Mouse (Mus musculus) brown adipose tissue, adult 24 weeks (tissue): ENCODE results near the gene Aldh4a1. TPM values are rescaled to one million over a fixed set of nuclear protein-coding genes. Genes with fewer than 3 reads are reported as not detected.
A peak's percentile ranks its signal among the peaks of the same experiment; 100 is the strongest.

Source experiments
- H3K27ac ChIP-seq: fragments of 200-500 bp; replicated peaks from 2 replicates; pipeline ENCODE4 v1.5.1; 2012; ENCODE audit warnings: low read depth, mild to moderate bottlenecking, low read length
- H3K4me1 ChIP-seq: fragments of 200-500 bp; 2 replicates; pipeline ENCODE4 v1.6.1; 2012; ENCODE audit warnings: low read length, mixed read lengths; ENCODE audit not compliant: control insufficient read depth, insufficient read depth, insufficient read length
- H3K4me3 ChIP-seq: fragments of 200-500 bp; 2 replicates; pipeline ENCODE4 v1.5.1; 2012; ENCODE audit warnings: low read depth, mild to moderate bottlenecking, low read length, moderate library complexity; ENCODE audit not compliant: insufficient read depth
- polyA plus RNA-seq: library from polyadenylated mRNA; stranded (reverse); fragments of >200 nt; gene quantifications from 2 replicates; pipeline ENCODE4 v1.2.4, GENCODE M21; 2012; ENCODE audit not compliant: missing spikeins, insufficient read depth, insufficient read length

The Aldh4a1 gene
- 72.9 and 74.8 TPM in 2 replicates for polyA plus RNA-seq

DNA sequence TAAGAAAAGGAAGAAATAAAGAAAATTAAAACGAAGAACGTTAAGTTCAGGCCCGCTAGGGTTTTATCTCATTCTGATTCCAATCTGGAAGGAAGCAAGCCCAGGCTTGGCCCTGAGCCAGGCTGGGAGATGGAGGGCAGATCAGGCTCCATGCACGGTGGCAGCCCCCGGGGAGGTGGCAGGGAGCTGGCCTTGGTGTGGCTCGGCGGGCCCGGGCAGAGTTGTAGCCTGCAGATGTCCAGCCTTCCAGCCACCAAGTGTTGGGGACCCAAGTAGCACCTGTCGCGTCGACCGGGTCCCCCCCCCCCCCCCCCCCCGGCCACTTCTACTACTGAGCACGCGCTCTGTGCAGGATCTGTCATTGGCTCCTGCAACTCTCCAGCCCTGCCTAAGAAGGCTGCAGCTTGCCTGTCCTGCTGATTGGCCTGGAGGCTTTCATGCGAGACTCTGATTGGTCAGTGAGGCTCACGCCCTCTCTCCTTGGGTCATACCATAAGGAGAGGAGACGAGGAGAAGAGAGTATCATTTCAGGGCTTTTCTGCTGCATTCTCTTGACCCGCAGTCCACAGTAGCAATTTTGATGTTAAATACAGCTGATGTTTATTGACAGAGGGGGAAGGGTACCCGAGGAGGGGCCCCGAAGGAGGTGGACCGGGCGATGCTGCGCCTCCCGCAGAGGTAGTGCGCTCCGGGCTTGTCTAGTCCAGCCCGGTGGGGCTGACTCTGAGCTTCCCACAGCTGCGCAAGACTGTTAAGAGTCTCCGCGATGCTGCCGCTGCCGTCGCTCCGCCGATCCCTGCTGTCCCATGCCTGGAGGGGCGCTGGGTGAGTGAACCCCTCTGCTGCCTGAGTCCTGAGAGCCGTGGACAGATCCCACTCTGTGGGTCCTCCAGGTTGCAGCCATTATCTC, at the start of gene Aldh4a1:
Aldh4a1 (plus strand) TSS at position 494 of the 910 bp plus-strand sequence.
- Histone ChIP-seq H3K4me3 (peak within 1 kb of the TSS; percentile 81), H3K4me1 (peaks cover 2% of the 10 kb centered on the region; the same call in 1 of the 2 replicates), H3K27ac (peak within 1 kb of the TSS; percentile 92)

DNA sequence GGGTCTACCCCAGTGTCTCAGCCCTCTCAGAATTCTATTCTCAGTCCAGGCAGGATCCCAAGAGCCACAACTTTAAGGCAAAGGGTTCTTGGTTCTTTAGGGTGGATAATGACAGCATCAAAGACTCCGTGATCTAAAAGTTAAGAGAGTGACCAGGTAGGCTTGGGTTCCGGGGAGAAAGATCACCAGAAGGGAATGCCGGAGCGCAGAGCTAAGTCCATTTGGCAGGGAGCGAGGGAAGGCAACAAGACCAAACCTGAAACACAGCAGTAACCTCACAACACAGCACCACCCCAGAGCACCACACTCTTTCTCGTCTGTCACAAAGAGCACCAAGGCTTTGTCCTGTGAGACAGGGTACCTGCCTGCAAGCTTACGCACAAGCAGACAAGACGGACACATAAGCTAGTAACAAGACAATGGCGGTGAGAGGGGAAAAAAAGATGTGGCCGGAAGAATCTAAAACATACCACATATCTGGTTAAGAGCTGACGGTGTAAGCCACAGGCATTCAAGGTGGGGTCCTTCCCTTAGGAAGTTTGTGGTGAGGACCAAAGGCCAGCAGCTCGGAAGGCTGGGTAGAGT, 49.6 kb upstream of the Aldh4a1 start:
- Histone ChIP-seq H3K4me3 (no peak overlapping the region), H3K4me1 (peaks cover 10% of the 10 kb centered on the region), H3K27ac (no peak overlapping the region)

DNA sequence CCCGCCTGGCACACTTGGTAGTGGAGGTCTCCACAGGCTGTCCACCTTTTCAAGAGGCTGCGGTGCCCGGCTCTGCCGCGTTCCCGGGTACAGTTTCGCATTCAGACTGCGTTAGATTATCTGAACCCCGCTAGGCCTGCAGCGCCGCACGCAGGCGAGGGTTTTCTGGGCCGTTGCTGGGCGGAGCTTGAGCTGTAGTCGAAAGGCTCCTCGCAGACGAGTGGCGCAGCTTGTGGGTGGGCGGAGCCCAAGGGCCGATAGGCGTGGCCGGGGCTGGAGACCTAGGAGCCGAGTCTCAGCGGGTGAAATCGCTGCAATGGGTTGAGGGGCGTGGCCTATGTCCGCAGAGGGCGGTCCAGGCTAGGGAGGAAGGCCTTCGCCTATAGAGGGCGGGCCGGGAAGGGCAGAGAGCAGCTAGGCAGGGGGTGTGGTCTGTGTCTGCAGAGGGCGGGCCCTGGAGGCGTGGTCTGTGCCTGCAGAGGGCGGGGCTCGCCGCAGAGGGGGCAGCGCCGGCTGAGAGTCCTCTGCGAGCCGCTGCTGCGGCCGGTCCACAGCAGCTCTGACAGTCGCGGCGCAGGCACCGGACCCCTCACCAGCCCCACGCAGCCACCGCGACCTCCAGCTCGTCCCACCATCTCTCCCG, 48.4 kb upstream of the Aldh4a1 start:
- peak overlapping the region; percentile 29; the same call in 1 of the 2 replicates for H3K27ac ChIP-seq
- peaks cover 22% of the 10 kb centered on the region for H3K4me1 ChIP-seq
- H3K4me3 ChIP-seq: peak overlapping the region; percentile 93

DNA sequence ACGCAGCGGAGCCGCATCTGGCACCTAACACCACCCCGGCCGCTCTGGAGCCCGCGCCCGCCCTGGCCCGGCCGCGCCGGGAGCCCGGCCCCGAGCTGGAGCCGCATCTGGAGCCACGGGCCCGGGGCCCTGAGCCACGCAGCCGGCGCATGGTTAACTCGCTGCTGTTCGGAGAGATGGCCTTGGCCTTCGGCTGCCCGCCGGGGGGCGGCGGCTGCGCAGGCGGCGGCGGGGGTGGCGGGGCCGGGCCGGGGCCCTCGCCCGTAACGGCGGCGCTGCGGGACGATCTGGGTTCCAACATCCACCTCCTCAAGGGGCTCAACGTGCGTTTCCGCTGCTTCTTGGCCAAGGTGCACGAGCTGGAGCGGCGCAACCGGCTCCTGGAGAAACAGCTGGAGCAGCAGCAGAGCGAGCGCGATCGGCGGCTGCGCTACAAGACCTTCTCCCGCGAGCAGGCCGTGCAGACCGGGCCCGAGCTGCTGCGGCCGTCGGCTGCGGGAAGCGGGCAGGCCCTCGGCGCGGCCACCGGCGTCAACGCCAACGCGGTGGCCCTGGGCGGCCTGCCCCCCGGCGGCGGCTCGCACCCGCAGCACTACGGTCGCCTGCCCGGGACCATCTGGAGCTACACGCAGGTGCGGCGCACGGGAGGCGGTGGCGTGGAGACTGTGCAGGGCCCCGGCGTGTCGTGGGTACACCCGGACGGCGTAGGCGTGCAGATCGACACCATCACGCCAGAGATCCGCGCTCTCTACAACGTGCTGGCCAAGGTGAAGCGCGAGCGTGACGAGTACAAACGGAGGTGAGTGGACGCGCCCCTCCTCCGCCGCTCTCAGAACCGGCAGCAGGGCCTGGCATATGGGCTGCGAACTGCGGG, 47.6 kb upstream of the Aldh4a1 start:
- peak overlapping the region; percentile 56 for H3K27ac ChIP-seq
- peak overlapping the region; percentile 93 for H3K4me3 ChIP-seq

DNA sequence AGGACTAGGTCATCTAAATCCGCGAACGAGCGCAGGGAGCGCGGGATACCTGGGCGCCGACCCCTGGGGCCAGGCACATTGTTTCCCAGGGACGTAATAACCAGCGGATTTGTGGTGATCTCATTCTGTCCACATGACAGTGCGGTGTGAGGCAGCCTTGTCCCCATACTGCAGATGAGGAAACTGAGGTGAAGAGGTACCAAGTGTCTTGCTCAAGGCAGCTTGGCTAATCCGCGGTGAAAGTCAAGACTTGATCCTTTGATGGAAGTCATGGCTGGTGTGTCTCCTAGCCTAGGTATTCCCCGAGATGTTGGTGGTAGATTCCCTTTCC, 47.0 kb upstream of the Aldh4a1 start:
- peak overlapping the region; percentile 56 for H3K27ac ChIP-seq

More for the DNA sequence above, 47.6 kb upstream of the Aldh4a1 start:
- H3K4me1 ChIP-seq: peaks cover 29% of the 10 kb centered on the region

DNA sequence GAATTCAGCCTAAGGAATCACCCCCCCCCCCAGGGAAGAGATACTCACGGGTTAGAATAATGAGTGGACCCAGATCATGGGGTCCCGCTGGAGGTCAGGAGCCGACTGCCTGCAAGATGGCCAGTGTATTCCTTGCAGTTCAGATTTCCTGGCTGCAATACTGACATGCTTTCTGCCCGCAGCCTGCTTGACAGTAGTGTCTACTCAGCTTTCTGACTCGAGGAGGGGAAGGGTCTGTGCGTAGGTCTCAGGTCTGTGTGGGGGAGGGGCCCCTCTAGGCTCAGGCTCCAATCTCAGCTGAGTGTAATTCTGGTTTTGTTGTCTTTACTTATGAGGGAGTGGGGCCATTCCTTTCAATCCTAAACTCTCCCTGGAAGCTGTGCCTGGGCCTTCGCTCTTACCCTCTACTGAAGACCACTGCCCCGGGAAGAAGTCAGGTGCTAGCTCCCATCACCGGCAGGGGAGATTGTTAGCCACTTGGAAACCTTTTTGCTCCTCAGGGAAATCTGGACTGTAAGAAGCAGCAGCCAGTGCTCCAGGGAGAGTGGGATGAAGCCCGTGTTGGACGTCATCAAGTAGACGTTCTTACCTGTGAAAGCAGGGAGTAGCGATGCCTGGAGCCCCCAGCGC, 46.3 kb upstream of the Aldh4a1 start:
- H3K27ac ChIP-seq: 0 out of 2 replicates have a peak overlapping the region, but pooled peaks have one; percentile 6
- peak overlapping the region; percentile 93 for H3K4me3 ChIP-seq
- H3K4me1 ChIP-seq: peaks cover 40% of the 10 kb centered on the region

More for the DNA sequence above, 47.0 kb upstream of the Aldh4a1 start:
- Histone ChIP-seq H3K4me3 (peak overlapping the region; percentile 93), H3K4me1 (peaks cover 35% of the 10 kb centered on the region)

DNA sequence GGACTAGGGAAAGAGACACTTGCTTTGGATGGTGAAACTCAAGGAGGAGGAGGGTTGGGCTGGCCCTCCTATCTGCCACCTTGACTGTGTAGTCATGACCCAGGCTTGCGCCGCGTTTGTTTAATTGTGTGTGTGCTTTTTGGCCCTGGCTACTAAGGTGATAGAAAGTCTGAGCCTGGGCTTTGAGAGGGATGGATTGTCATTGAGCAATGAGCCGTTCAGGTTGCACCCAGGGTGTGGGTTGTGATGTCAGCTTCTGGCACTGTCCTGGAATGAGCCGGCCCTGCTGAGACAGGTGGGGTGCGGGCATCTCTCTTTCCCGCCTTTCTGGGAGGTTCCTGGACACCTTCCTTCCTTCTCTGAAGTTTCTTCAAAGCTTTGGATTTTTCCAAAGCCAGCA, 45.7 kb upstream of the Aldh4a1 start:
- H3K4me1 ChIP-seq: peaks cover 46% of the 10 kb centered on the region
- H3K4me3 ChIP-seq: peak overlapping the region; percentile 93
- H3K27ac ChIP-seq: no peak overlapping the region

DNA sequence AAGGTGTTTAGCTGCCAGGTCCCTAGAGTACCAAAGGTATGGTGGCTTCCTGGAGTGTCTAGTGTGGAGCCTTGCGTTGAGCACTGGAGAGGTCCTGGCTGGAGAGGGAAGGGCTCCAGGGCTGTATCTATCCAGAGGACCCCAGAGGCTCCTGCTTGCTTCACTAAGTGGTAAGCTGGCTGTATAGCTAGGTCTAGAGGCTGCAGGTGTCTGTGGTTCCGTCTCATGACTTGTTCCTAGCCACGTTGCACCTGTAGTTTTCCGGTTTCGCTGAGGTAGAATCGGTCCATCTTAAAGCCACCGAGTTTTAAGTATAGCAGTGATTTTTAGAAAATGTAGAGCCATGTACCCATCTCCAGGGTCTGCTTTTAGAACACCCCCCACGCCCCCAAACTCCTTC, 44.3 kb upstream of the Aldh4a1 start:
- Histone ChIP-seq H3K4me1 (peaks cover 60% of the 10 kb centered on the region), H3K27ac (peak overlapping the region; percentile 58; the same call in 1 of the 2 replicates), H3K4me3 (peak overlapping the region; percentile 42)

DNA sequence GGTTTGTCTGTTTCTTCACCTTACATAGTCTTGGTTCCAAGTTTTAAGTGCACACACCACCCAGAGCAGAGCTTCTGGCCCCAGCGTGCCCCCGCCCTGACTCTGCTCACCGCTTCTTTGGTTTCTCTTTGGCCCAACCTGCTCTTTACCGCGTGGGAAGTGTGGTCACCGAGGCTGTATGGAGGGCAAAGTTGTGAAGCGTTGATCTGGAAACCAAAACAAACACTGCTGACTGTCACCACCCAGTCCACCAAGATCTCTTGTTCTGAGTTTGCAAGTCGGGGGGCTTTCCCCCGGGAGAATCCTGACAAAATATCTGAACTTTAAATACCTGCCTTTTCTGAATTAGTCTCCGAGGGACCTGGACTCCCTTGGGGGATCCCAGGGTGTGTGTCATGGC, 43.7 kb upstream of the Aldh4a1 start:
- Histone ChIP-seq H3K4me3 (peak overlapping the region; percentile 42), H3K4me1 (peaks cover 60% of the 10 kb centered on the region), H3K27ac (peak overlapping the region; percentile 58)

DNA sequence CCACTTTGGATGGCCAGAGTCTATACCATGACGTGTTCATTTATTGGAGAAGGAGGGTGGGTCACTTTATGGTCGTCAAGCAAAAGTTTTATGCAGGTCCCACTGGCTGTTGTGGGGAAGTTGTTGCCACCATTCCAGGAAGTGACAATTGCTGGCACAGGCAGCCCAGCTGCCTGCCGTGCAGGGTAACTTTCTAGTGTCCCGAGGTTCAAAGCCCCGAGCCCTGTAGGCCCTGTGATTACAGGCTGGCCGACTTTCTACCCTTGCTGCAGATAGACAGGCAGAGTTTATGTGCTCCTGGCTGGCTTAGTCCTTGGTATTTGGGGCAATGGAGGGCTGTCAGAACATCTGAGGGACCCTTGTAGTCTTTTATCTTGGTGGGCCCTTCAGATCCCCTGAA, 43.2 kb upstream of the Aldh4a1 start:
- H3K27ac ChIP-seq: peak overlapping the region; percentile 58
- peak overlapping the region; percentile 42; the same call in 1 of the 2 replicates for H3K4me3 ChIP-seq
- H3K4me1 ChIP-seq: peaks cover 64% of the 10 kb centered on the region

DNA sequence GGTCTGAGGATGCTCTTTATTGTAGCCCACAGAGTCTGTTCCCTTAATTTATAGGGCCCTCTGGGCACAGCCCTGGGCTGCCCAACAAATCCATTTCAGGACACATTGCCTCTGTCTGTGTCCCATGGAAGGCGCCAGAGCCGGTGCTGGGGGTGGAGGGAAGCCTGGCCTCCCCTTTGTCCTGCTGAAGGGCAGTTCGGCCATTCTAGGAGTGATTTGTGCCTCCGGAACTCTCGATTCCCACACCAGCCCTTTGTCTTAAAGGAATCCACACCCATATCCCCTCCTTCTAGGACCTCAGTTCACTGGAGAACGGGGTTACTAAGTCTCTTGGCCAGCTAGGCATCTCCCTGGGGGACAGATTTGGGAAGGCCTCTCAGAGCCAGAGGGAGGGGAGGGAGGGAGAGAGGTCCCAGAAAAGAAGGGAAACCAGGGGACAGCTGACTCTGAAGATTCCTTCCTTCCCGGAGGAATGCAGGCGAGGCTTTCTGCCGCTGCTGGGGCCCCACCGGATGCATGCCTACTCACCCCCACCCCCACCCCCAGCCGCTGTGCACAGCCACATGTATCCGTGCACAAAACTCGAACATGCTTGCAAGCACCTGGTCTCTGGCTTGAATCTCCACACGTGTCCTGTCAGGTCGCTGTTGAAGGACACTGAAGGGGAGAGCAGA, 41.9 kb upstream of the Aldh4a1 start:
- Histone ChIP-seq H3K4me3 (peak overlapping the region; percentile 42), H3K27ac (peak overlapping the region; percentile 58), H3K4me1 (peaks cover 76% of the 10 kb centered on the region)

DNA sequence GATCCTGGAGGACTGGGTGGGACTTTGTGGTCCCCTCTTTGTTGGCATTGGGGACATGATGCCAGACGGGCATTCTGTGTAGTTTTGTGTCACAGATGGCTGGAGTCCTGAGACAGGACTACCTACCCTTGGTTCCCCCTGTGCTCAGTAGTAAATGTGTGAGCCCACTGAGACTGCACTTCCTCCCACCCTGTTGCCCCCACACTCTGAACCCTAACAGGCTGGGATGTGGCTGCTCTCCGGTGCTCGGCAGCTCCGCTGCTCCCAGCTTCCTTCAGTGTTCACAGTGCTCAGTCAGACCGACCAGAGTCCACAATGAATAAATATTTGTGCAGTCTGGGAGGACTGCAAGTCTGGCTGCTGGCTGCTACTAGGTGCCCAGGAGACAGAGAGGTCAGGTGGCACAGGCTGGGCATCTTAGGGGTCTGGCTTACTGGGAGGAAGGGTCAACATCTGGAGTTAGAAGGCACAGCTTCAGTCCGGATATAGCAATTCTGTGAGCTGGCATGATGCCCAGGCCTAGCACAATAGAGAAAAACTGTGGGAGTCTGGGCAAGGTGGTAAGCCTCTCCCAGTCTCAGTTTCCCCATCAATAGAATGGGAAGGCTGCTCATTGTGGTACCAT, 41.1 kb upstream of the Aldh4a1 start:
- Histone ChIP-seq H3K4me1 (peaks cover 79% of the 10 kb centered on the region), H3K27ac (peak overlapping the region; percentile 58), H3K4me3 (peak overlapping the region; percentile 42)

DNA sequence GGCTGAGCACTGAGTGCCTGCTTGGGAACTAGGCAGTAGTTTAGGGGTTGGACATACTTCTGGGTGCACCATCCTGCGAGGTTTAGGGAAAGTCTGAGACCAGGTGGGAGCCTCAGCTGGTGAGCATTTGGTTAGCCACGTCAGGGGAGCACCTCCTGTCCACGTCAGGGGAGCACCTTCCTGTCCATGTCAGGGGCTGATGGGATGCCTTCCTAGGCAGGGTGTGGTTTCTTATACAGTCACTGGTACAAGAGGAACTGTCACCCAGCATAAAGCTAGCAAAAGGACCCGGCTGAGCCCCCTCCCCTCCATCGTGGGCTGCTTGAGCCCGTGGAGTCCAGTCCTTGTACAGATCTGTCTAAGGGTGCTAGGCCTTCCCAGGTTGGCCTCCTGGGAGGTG, 40.3 kb upstream of the Aldh4a1 start:
- Histone ChIP-seq H3K4me1 (peaks cover 81% of the 10 kb centered on the region), H3K27ac (peak overlapping the region; percentile 44), H3K4me3 (no peak overlapping the region)
